Mouse (Mus musculus) CH12.LX (cell line): ENCODE measurements at regions not wholly inside any gene's neighbourhood (a gene's known extent, or its start where the extent isn't known, plus 50 kb on each side); places are given as distances from the start of the nearest gene placed in this dataset.

Experiments used
- CTCF ChIP-seq, 2 experiments: IDR thresholded peaks in 1 of 2; conservative IDR thresholded peaks in 1 of 2; 2 replicates each; pipeline ENCODE4 v1.5.1; 2011 to 2012; ENCODE audit warnings: low read depth in 2 of 2, low read length in 2 of 2, improper control_type of control experiment in 1 of 2, inconsistent platforms in 1 of 2, mild to moderate bottlenecking in 1 of 2, moderate library complexity in 1 of 2
- ELF1 ChIP-seq: IDR thresholded peaks from 2 replicates; pipeline ENCODE4 v1.6.1; 2014; ENCODE audit warnings: low read depth, mild to moderate bottlenecking, inconsistent platforms, low read length, improper control_type of control experiment
- HCFC1 ChIP-seq: IDR thresholded peaks from 2 replicates; pipeline ENCODE4 v1.6.1; 2012; ENCODE audit warnings: low read depth, mild to moderate bottlenecking, inconsistent platforms, low read length, improper control_type of control experiment
- JUND ChIP-seq: conservative IDR thresholded peaks from 2 replicates; pipeline ENCODE4 v1.6.1; 2011; ENCODE audit warnings: low read depth, low read length, improper control_type of control experiment
- MAX ChIP-seq: IDR thresholded peaks from 2 replicates; pipeline ENCODE4 v1.6.1; 2011; ENCODE audit warnings: low read length, improper control_type of control experiment
- MYC ChIP-seq: IDR thresholded peaks from 2 replicates; pipeline ENCODE4 v1.6.1; 2011; ENCODE audit warnings: low read depth, mild to moderate bottlenecking, improper control_type of control experiment, low read length
- POLR2A ChIP-seq: IDR thresholded peaks from 2 replicates; pipeline ENCODE4 v1.6.1; 2011; ENCODE audit warnings: low read depth, mild to moderate bottlenecking, improper control_type of control experiment, low read length
- POLR2AphosphoS2 ChIP-seq: IDR thresholded peaks from 2 replicates; pipeline ENCODE4 v1.6.1; 2011; ENCODE audit warnings: low read depth, low read length, improper control_type of control experiment
- SIN3A ChIP-seq: IDR thresholded peaks from 2 replicates; pipeline ENCODE4 v1.6.1; 2012; ENCODE audit warnings: low read length, improper control_type of control experiment, inconsistent platforms
- TCF12 ChIP-seq: IDR thresholded peaks from 2 replicates; pipeline ENCODE4 v1.6.1; 2014; ENCODE audit warnings: low read depth, mild to moderate bottlenecking, inconsistent platforms, low read length, improper control_type of control experiment
- ZNF384 ChIP-seq: IDR thresholded peaks from 2 replicates; pipeline ENCODE4 v1.6.1; 2012; ENCODE audit warnings: low read depth, low read length, improper control_type of control experiment, inconsistent platforms

DNA sequence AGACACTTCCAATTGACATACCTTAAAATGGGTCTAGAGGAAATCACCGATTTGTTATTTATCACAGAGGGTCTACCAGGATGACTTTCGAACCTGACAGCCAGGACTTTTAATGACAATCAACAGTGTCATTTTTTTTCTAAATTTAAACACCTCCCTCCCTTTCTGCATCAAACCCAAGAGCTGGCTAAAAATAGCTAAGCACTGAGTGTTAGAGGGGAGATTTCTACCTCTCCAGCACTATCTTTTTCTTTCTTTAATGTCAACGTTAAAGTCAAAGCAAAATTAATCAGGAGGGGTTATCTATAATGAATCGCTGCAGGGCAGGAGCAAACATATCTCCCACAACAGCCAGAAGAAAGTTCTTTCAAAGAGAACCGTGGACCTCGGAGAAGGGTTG, 356.6 kb upstream of the 3110018I06Rik start:
- TF ChIP-seq POLR2A, result no peak
- TF ChIP-seq ELF1, result no peak
- TF ChIP-seq TCF12, result no peak
- TF ChIP-seq CTCF (conservative IDR thresholded peaks at IDR 0.05 in 1 of 2, IDR thresholded peaks at IDR 0.05 in 1 of 2; ENCODE audit: low read depth in 2 of 2, low read length in 2 of 2), result no peak
- no peak for TF ChIP-seq MYC
- TF ChIP-seq ZNF384, result no peak
- no peak for TF ChIP-seq POLR2AphosphoS2
- TF ChIP-seq HCFC1, result no peak
- TF ChIP-seq SIN3A, result no peak
- TF ChIP-seq MAX, result no peak
- TF ChIP-seq JUND, result no peak
